Mouse (Mus musculus) stomach, postnatal 0 days (tissue): ENCODE measurements around the gene Fam107b.

Experiments
- CTCF ChIP-seq: IDR thresholded peaks from 2 replicates; pipeline ENCODE4 v1.5.1; 2016; ENCODE audit warnings: antibody characterized with exemption, low read depth, mild to moderate bottlenecking, moderate library complexity
- EP300 ChIP-seq: optimal IDR thresholded peaks from 2 replicates; pipeline ENCODE3; 2016; ENCODE audit warnings: antibody characterized with exemption

- TF ChIP-seq CTCF (no peak), EP300 (no peak)
These were observed 113.5 kb downstream of the Fam107b start for GRCm38 (mm10) chr2:3683751-3684229.
